Mouse (Mus musculus) heart, embryonic 15.5 days (tissue): Measurements from ENCODE around the gene Rab7. TPM values are rescaled to one million over a fixed set of nuclear protein-coding genes. Genes with fewer than 3 reads are reported as not detected.

Experiments
- ATAC-seq: fragments of 200-750 bp; cut with Nextera tagmentation; replicated peaks from 2 replicates; pipeline ENCODE4 v1.8.0; 2017; ENCODE audit warnings: low read depth, moderate TSS enrichment; ENCODE audit not compliant: insufficient number of reproducible peaks, insufficient read depth, low FRiP score
- H3K27ac ChIP-seq: fragments of 300-500 bp; sonication (generic); 2 replicates; pipeline ENCODE4 v1.5.1; 2015; ENCODE audit warnings: mild to moderate bottlenecking, inconsistent platforms
- H3K27me3 ChIP-seq: fragments of 300-500 bp; sonication (generic); 2 replicates; pipeline ENCODE4 v1.6.1; 2015; ENCODE audit warnings: inconsistent platforms
- H3K36me3 ChIP-seq: fragments of 300-500 bp; sonication (generic); 2 replicates; pipeline ENCODE4 v1.6.1; 2015; ENCODE audit warnings: mild to moderate bottlenecking, inconsistent platforms
- H3K4me1 ChIP-seq: fragments of 300-500 bp; sonication (generic); replicated peaks from 2 replicates; pipeline ENCODE4 v1.6.1; 2015; ENCODE audit warnings: inconsistent platforms
- H3K4me2 ChIP-seq: fragments of 300-500 bp; sonication (generic); 2 replicates; pipeline ENCODE4 v1.6.1; 2015; ENCODE audit warnings: inconsistent platforms, mild to moderate bottlenecking, moderate library complexity
- H3K4me3 ChIP-seq: fragments of 300-500 bp; sonication (generic); 2 replicates; pipeline ENCODE4 v1.5.1; 2015; ENCODE audit warnings: mild to moderate bottlenecking, inconsistent platforms
- H3K9ac ChIP-seq: fragments of 300-500 bp; sonication (generic); 2 replicates; pipeline ENCODE4 v1.6.1; 2015; ENCODE audit warnings: mild to moderate bottlenecking, inconsistent platforms
- H3K9me3 ChIP-seq: fragments of 300-500 bp; sonication (generic); replicated peaks from 2 replicates; pipeline ENCODE4 v1.6.1; 2016; ENCODE audit warnings: inconsistent platforms
- WGBS: fragments of 180-500 bp; shearing (Covaris S2); methylation state at CpG from one replicate; pipeline ENCODE4 v1.1.7; 2015; ENCODE audit warnings: mixed read lengths; 5-methylcytosine and 5-hydroxymethylcytosine counted together
- polyA plus RNA-seq: library from polyadenylated mRNA; unstranded; fragments of >200 nt; fragmentation: Nextera tagmentation; extraction: Ambion mirVana; gene quantifications from 2 replicates; pipeline ENCODE4 v1.2.1, GENCODE M21; 2015

Gene Rab7
- polyA plus RNA-seq, 1 experiment from 2014 or later: 190 TPM

DNA sequence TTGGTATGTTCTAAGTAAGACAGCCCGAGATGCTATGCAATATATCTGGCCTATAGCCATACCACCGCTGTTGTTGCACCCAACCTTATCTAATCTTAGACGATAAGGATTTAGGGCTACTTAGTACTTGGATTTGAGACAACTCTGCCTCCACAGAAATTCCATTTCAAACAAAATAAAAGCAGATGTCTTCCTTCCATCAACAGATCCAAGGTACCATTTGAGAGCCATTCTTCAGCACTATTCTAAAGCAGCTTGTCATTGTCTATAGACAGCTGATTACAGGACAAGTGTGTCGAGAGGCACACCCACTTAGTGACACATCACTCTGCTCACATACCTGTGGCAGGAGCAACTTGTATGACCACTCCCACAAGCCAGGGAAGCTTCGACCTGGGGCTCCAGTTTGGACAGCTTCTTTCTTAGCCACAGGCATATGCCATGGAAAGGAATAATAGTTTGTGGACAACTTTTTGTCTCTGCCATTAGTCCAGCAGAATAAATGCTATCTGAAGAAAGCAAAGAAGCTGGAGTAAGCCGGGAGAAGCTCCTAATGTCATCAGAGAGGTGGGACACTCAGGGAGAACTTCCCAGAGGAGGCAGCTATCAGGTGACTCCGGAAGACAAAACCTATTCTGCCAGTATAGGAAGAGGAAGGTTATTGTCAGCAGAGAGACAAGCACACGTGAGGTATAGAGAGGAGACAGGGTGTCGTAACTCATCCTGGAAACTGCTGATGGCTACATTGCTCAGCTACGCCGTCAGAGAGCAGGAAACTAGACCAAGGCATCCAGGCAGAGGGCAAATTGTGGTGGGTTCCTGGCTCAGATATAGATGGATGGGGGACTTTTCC lies 8.4 kb upstream of the Rab7 start:
- no peak for ATAC-seq

DNA sequence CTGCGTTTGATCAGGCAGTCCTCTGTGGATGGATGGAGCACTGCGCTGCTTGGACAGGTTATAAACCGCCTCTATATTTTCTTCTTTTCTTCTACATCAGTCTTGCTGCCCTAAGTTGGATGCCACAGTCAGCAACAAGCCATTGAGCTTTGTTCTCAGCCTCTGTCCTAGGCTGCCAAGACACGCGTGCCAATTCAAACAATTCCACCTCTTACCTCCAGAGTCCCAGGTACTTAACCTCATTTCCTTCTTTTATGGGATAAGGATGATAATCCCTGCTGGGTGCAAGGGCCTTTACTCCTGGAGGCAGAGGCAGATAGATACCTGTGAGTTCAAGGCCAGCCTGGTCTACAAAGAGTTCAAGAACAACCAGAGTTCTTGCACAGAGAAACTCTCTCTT lies 6.1 kb upstream of the Rab7 start:
- no peaks in the 10 kb centered on the region for H3K9me3 ChIP-seq
- H3K27me3 ChIP-seq: 0 out of 2 replicates have a peak, but pooled peaks cover 2% of the 10 kb centered on the region
- no peak for ATAC-seq
- H3K27ac ChIP-seq: no peak overlapping the region
- no peak overlapping the region for H3K4me3 ChIP-seq
- H3K9ac ChIP-seq: no peak overlapping the region
- no peaks in the 10 kb centered on the region for H3K36me3 ChIP-seq
- no peak overlapping the region for H3K4me2 ChIP-seq
- 88% methylated on average over 5 of the region's 5 CpGs for WGBS
- H3K4me1 ChIP-seq: no peaks in the 10 kb centered on the region

More for the DNA sequence above, 8.4 kb upstream of the Rab7 start:
- 39% methylated on average over 11 of the region's 11 CpGs for WGBS
- Histone ChIP-seq H3K9me3 (no peaks in the 10 kb centered on the region), H3K36me3 (no peaks in the 10 kb centered on the region), H3K4me1 (no peaks in the 10 kb centered on the region), H3K27me3 (no peaks in the 10 kb centered on the region), H3K9ac (no peak overlapping the region), H3K27ac (no peak overlapping the region), H3K4me2 (no peak overlapping the region), H3K4me3 (no peak overlapping the region)

DNA sequence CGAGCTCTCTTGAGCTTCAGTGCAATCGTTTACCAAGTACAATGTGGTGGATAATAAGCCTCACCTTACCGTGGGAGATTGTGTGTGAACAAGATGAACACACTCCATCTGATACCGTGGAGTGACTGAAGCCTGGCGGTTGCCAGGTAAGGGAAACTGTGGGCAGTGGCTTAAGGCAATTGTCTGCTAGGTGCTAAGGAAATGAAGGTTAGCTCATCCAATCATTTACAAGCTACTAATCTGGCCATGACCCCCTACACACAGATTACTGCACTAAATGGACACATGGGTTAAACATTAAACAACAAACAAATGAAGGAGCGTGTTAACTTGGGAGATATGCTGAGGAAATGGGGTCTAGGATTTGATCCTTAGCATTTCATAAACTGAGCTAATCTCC lies 3.9 kb upstream of the Rab7 start:
- Histone ChIP-seq H3K9ac (no peak overlapping the region), H3K4me1 (peaks cover 3% of the 10 kb centered on the region), H3K4me2 (no peak overlapping the region), H3K27me3 (0 out of 2 replicates have a peak, but pooled peaks cover 2% of the 10 kb centered on the region), H3K9me3 (no peaks in the 10 kb centered on the region), H3K36me3 (no peaks in the 10 kb centered on the region), H3K4me3 (no peak overlapping the region), H3K27ac (no peak overlapping the region)
- WGBS: 74% methylated on average over 6 of the region's 6 CpGs
- ATAC-seq: no peak

DNA sequence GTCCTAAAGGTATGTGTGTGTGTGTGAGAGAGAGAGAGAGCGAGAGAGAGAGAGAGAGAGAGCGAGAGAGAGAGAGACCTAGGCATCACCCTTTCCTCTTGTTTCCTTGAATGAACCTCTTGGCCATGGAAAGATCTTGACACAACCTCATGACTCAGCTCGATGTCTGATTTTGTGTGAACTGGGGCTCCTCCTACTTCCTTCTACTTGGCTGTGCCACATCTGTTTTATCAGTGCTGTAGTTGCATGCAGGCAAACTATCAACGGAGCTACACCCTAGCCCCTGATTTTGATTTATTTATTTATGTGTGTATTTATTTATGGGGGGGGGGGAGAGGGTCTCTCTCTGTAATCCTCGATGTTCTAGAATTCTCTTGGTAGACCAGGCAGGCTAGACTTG lies 2.8 kb upstream of the Rab7 start:
- WGBS: 59% methylated on average over 5 of the region's 5 CpGs
- H3K36me3 ChIP-seq: no peaks in the 10 kb centered on the region
- H3K4me2 ChIP-seq: no peak overlapping the region
- H3K4me3 ChIP-seq: no peak overlapping the region
- no peak for ATAC-seq
- H3K4me1 ChIP-seq: peaks cover 14% of the 10 kb centered on the region
- 0 out of 2 replicates have a peak, but pooled peaks cover 2% of the 10 kb centered on the region for H3K27me3 ChIP-seq
- no peak overlapping the region for H3K9ac ChIP-seq
- no peaks in the 10 kb centered on the region for H3K9me3 ChIP-seq
- H3K27ac ChIP-seq: no peak overlapping the region

DNA sequence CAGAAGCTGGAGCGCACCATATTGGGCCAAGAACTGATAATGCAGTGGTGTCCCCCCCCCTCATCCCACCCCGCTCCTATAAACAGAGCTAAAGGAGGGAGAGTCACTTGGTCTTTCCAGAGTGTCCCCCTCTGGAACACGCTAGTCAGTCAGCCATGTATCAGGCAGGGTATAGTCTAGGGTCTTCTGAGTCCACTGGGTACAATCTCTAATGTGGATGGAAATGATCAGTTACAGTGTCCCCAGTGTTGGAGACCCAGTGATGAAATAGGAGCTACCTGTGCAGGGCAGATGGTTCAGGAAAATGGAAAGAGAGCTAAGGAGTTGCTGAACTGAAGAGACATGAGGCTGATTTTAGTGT lies 316 bp upstream of the Rab7 start:
- 0 out of 2 replicates have a peak, but pooled peaks cover 2% of the 10 kb centered on the region for H3K27me3 ChIP-seq
- H3K4me1 ChIP-seq: peaks cover 33% of the 10 kb centered on the region
- H3K27ac ChIP-seq: peak overlapping the region; percentile 93; the same call in 1 of the 2 replicates
- peak overlapping the region; percentile 55 for H3K4me2 ChIP-seq
- H3K9ac ChIP-seq: no peak overlapping the region
- no peaks in the 10 kb centered on the region for H3K9me3 ChIP-seq
- H3K36me3 ChIP-seq: no peaks in the 10 kb centered on the region
- peak overlapping the region; percentile 97 for H3K4me3 ChIP-seq
- no peak for ATAC-seq
- WGBS: 31% methylated on average over 3 of the region's 3 CpGs

DNA sequence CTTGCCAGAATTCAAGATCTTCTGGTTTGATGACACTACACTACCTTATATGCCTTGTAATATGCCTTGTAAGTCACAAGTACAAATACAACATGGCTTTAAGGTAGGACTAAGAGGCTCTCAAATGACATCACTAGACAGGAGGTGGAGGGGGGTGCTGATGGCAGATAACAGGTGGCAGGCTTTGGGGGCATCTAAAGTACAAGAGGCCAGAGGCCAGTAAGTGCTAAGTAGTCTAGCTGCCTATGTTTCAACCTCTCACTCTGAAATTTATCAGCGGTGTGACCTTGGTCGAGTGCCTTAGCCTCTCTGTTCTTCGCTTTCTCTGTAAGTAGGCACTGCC lies 865 bp downstream of the Rab7 start:
- H3K4me1 ChIP-seq: peaks cover 33% of the 10 kb centered on the region
- no peak for ATAC-seq
- H3K4me3 ChIP-seq: peak overlapping the region; percentile 97
- H3K27me3 ChIP-seq: 0 out of 2 replicates have a peak, but pooled peaks cover 2% of the 10 kb centered on the region
- H3K27ac ChIP-seq: peak overlapping the region; percentile 93
- H3K36me3 ChIP-seq: peaks cover 6% of the 10 kb centered on the region; the same call in 1 of the 2 replicates
- H3K4me2 ChIP-seq: peak overlapping the region; percentile 74
- WGBS: 0% methylated on average over 3 of the region's 3 CpGs
- H3K9me3 ChIP-seq: no peaks in the 10 kb centered on the region
- H3K9ac ChIP-seq: peak overlapping the region; percentile 97

DNA sequence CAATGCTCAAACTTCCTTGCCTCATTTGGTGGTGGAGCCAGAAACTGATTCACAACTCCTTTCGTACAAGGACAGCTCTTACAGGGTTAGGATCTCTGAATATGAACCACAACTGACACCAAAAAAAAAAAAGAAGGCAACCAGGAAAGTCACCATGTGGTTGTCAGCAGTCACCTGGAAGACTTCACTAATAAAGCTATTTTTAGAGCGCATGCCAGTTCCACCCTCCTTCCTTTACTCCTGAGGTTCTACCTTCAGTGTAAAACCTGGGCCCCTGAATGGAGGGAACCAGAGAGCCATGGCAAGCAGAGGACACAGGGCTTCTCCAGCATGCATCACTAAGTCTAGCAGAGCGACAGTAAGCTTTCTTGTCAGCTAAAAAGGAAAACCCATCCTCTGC lies 2.7 kb downstream of the Rab7 start:
- WGBS: 69% methylated on average over 3 of the region's 3 CpGs
- H3K27ac ChIP-seq: peak overlapping the region; percentile 75

DNA sequence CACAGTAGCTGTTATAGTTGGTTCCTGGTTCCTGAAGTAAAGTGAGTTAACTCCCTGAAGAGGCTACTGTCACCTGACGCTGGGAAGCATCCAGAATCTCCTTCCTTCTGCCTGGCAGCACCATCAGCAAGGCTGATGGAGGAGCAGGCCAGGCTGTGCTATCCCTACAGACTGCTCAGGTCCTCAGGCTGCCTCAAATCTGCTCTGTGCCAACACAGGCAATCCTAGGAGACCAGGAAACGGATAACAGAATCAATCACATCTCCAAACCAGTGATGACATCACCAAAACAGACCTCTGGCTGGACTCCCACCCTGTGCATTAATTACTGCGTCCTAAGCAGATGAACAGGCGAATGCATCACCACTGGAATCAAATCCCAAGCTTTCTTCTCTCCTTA lies 3.8 kb downstream of the Rab7 start:
- Histone ChIP-seq H3K36me3 (peaks cover 13% of the 10 kb centered on the region), H3K9ac (0 out of 2 replicates have a peak overlapping the region, but pooled peaks have one; percentile 31), H3K27ac (peak overlapping the region; percentile 75), H3K4me1 (peaks cover 33% of the 10 kb centered on the region), H3K27me3 (no peaks in the 10 kb centered on the region), H3K9me3 (no peaks in the 10 kb centered on the region), H3K4me3 (no peak overlapping the region), H3K4me2 (peak overlapping the region; percentile 74)
- 37% methylated on average over 4 of the region's 4 CpGs for WGBS
- ATAC-seq: no peak

More for the DNA sequence above, 2.7 kb downstream of the Rab7 start:
- 0 out of 2 replicates have a peak overlapping the region, but pooled peaks have one; percentile 2 for H3K4me3 ChIP-seq
- peaks cover 33% of the 10 kb centered on the region for H3K4me1 ChIP-seq
- peaks cover 13% of the 10 kb centered on the region for H3K36me3 ChIP-seq
- H3K27me3 ChIP-seq: 0 out of 2 replicates have a peak, but pooled peaks cover 2% of the 10 kb centered on the region
- H3K4me2 ChIP-seq: peak overlapping the region; percentile 74
- no peak overlapping the region for H3K9ac ChIP-seq
- H3K9me3 ChIP-seq: no peaks in the 10 kb centered on the region
- no peak for ATAC-seq

DNA sequence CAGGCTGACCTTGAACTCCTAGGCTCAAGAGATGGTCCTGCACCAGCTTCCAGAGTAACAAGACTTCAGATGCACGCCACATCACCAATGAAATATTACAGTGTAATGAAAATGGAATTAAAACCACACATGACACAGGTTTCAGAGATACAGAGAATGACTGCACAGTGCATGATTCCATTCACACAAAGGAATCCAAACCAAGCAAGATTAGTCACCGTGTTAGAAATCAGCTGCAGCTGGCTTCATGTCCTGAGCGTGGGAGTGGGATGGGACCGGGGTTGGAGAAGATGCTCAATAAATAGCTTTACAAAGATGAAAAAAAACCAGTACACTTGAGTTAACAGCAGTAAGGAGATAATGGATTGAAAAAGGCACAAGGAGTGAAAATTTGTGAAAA lies 5.6 kb downstream of the Rab7 start:
- Histone ChIP-seq H3K4me3 (no peak overlapping the region), H3K4me2 (no peak overlapping the region), H3K9me3 (no peaks in the 10 kb centered on the region), H3K27me3 (no peaks in the 10 kb centered on the region), H3K4me1 (peaks cover 33% of the 10 kb centered on the region), H3K36me3 (peaks cover 13% of the 10 kb centered on the region), H3K9ac (no peak overlapping the region), H3K27ac (no peak overlapping the region)
- WGBS: 88% methylated on average over 4 of the region's 4 CpGs
- ATAC-seq: no peak

DNA sequence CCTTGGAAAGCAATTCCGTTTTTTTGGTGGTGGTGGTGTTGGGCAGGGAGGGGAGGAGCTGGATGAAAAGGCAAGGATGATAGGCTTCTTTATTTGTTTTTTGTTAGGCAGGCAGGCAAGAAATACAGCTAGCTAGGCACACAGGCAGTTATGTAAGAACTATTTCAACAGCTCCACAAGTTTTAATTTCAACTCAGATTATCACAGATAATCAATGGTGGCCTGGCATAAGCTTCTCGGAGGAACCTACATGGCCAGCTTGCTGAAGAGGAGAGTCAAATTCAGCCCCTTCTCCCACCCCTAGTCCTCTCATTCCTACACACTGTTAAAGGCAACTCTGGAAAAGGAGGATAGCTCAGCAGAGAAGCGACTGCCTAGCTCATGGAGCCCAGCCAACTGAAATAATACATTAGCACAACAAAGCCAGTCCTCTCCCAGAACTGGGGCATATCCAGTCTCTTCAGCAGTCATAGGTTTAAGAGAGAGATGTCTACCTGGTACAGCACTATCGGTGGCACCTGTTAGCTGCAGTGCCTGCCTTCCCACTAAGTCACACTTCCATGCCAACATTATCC lies 7.5 kb downstream of the Rab7 start:
- Histone ChIP-seq H3K36me3 (peaks cover 13% of the 10 kb centered on the region), H3K4me3 (no peak overlapping the region), H3K9ac (no peak overlapping the region), H3K9me3 (no peaks in the 10 kb centered on the region), H3K4me1 (peaks cover 15% of the 10 kb centered on the region), H3K27me3 (no peaks in the 10 kb centered on the region), H3K27ac (no peak overlapping the region), H3K4me2 (no peak overlapping the region)
- 75% methylated on average over 4 of the region's 4 CpGs for WGBS
- ATAC-seq: no peak

DNA sequence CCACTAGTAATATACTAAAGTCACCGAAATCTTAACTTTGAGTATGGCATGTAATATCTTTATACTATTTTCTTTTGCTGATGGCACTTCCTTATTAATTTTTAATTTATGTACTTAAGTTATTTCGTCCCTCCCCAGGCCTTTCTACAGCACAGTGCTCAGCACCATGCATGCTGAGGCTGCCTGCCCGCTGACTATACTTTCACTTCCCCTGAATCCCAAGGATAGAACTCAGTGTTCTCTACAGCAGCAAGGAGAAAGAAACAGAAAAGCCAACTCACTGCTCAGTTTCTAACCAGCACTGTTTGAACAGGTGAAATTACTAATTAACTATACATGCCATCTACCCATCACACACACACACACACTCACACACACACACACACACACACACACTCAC lies 11.6 kb downstream of the Rab7 start:
- Histone ChIP-seq H3K27ac (no peak overlapping the region), H3K27me3 (no peaks in the 10 kb centered on the region), H3K9ac (no peak overlapping the region), H3K4me3 (no peak overlapping the region), H3K9me3 (no peaks in the 10 kb centered on the region), H3K36me3 (peaks cover 4% of the 10 kb centered on the region; the same call in 1 of the 2 replicates), H3K4me1 (peaks cover 3% of the 10 kb centered on the region), H3K4me2 (no peak overlapping the region)
- 98% methylated on average over 3 of the region's 3 CpGs for WGBS
- no peak for ATAC-seq
